Mouse (Mus musculus): ENCODE results near the gene Diaph2. TPM values are rescaled to one million over a fixed set of nuclear protein-coding genes. Genes with fewer than 3 reads are reported as not detected.

The Diaph2 gene
- polyA plus RNA-seq, 1 experiment = 13.2 TPM

DNA sequence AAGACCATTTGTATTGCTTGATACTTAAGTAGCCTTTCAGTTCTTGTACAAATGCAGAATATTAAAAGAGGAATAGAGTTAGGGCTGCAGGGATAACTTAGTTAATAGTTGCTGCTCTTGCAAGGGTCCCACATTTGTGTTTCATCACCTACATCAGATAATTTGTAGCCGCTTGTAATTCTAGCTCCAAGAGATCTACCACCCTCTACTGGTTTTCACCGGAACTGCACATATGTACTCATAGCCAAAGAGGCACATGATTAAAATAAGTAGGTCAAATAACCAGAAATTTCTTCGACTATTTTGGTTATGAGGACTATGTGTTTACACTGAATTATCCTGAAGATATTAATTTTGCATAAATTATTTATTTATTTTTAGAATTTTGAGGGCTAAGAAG is 134.9 kb downstream of the Diaph2 start:
- H3K4me1 ChIP-seq (ENCODE audit: control insufficient read depth, insufficient read depth, low read length) = no peaks in the 10 kb centered on the region
- H3K4me3 ChIP-seq (replicated peaks; ENCODE audit: control insufficient read depth, low read depth, low read length) = no peak overlapping the region
- TF ChIP-seq CTCF (IDR thresholded peaks at IDR 0.05; ENCODE audit: control insufficient read depth, insufficient read depth, low read length) = no peak
- no peak for TF ChIP-seq POLR2A (IDR thresholded peaks at IDR 0.05; ENCODE audit: borderline replicate concordance, control insufficient read depth, low read depth, low read length)
- WGBS = 22% methylated on average over 3 of the region's 3 CpGs
- H3K27ac ChIP-seq (ENCODE audit: control insufficient read depth, insufficient read depth, low read depth, low read length, poor library complexity) = no peak overlapping the region

DNA sequence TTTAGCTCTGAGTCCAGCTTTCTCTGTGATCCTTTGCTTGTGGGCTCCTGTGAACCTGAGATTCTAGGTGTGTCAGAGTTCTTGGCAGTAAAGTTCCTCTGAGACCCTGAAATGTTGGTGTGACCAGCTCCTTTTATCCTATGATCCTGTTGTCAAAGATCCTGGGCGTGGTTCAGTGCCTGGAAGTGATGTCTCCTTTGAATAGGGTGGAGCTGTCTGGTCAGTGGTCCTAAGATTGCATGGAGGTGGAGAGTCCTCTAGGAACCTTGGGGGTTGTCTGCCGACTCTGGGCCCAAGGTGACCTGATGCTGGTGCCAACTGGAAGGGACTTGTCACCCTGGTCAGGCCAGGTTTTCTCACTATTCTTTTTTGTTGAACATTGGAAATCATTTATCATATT is 176.3 kb downstream of the Diaph2 start:
- TF ChIP-seq POLR2A (IDR thresholded peaks at IDR 0.05; ENCODE audit: borderline replicate concordance, control insufficient read depth, low read depth, low read length) (no peak), CTCF (IDR thresholded peaks at IDR 0.05; ENCODE audit: control insufficient read depth, insufficient read depth, low read length) (no peak)
- Histone ChIP-seq H3K27ac (ENCODE audit: control insufficient read depth, insufficient read depth, low read depth, low read length, poor library complexity) (no peak overlapping the region), H3K4me1 (ENCODE audit: control insufficient read depth, insufficient read depth, low read length) (no peaks in the 10 kb centered on the region), H3K4me3 (replicated peaks; ENCODE audit: control insufficient read depth, low read depth, low read length) (no peak overlapping the region)
- 83% methylated on average over 2 of the region's 2 CpGs for WGBS

DNA sequence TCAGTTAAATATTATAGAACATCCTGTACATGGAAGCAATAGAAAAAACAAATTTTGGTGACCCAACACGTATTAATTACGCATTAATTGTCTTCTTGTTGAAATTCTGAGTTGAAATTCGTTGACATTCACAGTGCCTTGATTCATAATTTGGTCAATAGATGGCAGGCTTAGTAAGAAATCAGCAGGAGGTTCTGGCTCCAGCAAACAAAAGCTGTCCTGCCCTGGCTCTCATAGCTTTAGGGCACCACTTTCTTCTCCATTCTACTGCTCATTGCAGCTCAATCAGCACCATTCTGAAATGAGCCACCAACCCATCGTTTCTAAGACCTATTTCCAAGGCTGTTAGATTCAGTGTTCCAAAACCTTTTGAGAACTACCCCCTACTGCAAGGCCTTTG is 225.3 kb downstream of the Diaph2 start:
- no peak for TF ChIP-seq POLR2A (IDR thresholded peaks at IDR 0.05; ENCODE audit: borderline replicate concordance, control insufficient read depth, low read depth, low read length)
- TF ChIP-seq CTCF (IDR thresholded peaks at IDR 0.05; ENCODE audit: control insufficient read depth, insufficient read depth, low read length) = no peak
- 73% methylated on average over 4 of the region's 4 CpGs for WGBS
- Histone ChIP-seq H3K27ac (ENCODE audit: control insufficient read depth, insufficient read depth, low read depth, low read length, poor library complexity) (no peak overlapping the region), H3K4me3 (replicated peaks; ENCODE audit: control insufficient read depth, low read depth, low read length) (no peak overlapping the region), H3K4me1 (ENCODE audit: control insufficient read depth, insufficient read depth, low read length) (no peaks in the 10 kb centered on the region)

GRCm38 (mm10) chrX:130008210-130008609 is 258.7 kb downstream of the Diaph2 start:
- H3K27ac ChIP-seq (ENCODE audit: control insufficient read depth, insufficient read depth, low read depth, low read length, poor library complexity) = no peak overlapping the region
- TF ChIP-seq CTCF (IDR thresholded peaks at IDR 0.05; ENCODE audit: control insufficient read depth, insufficient read depth, low read length) (no peak), POLR2A (IDR thresholded peaks at IDR 0.05; ENCODE audit: borderline replicate concordance, control insufficient read depth, low read depth, low read length) (no peak)
- H3K4me1 ChIP-seq (ENCODE audit: control insufficient read depth, insufficient read depth, low read length) = no peaks in the 10 kb centered on the region
- no peak overlapping the region for H3K4me3 ChIP-seq (replicated peaks; ENCODE audit: control insufficient read depth, low read depth, low read length)

- WGBS = 73% methylated on average over 1 of the region's 1 CpGs
- H3K4me3 ChIP-seq (replicated peaks; ENCODE audit: control insufficient read depth, low read depth, low read length) = no peak overlapping the region
- no peaks in the 10 kb centered on the region for H3K4me1 ChIP-seq (ENCODE audit: control insufficient read depth, insufficient read depth, low read length)
- H3K27ac ChIP-seq (ENCODE audit: control insufficient read depth, insufficient read depth, low read depth, low read length, poor library complexity) = no peak overlapping the region
- TF ChIP-seq CTCF (IDR thresholded peaks at IDR 0.05; ENCODE audit: control insufficient read depth, insufficient read depth, low read length) (no peak), POLR2A (IDR thresholded peaks at IDR 0.05; ENCODE audit: borderline replicate concordance, control insufficient read depth, low read depth, low read length) (no peak)
Measured at GRCm38 (mm10) chrX:130019735-130020134, 270.2 kb downstream of the Diaph2 start.

- no peak for TF ChIP-seq CTCF (IDR thresholded peaks at IDR 0.05; ENCODE audit: control insufficient read depth, insufficient read depth, low read length)
- Histone ChIP-seq H3K4me3 (replicated peaks; ENCODE audit: control insufficient read depth, low read depth, low read length) (no peak overlapping the region), H3K4me1 (ENCODE audit: control insufficient read depth, insufficient read depth, low read length) (no peaks in the 10 kb centered on the region), H3K27ac (ENCODE audit: control insufficient read depth, insufficient read depth, low read depth, low read length, poor library complexity) (no peak overlapping the region)
- WGBS = 85% methylated on average over 1 of the region's 1 CpGs
Measured at GRCm38 (mm10) chrX:130044525-130044924, 295.0 kb downstream of the Diaph2 start.

DNA sequence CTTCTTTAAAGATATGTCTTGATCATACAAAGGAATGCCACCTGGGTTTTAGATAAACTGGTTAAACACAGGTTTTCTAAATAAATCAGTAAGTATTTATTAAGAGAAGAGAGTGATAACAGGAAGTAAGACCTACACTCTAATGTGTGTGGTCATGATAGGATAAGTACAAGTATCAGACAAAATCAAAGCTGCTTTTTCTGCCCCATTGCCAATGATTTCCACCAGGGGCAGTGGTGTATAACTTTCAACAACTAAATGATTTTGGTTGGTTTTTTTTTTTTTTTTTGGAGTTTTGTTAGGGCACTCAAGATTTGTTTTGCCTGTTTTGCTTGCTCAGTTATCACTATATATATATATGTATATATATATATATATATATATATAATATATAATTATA is 399.7 kb downstream of the Diaph2 start:
- Histone ChIP-seq H3K4me1 (ENCODE audit: control insufficient read depth, insufficient read depth, low read length) (no peaks in the 10 kb centered on the region), H3K27ac (ENCODE audit: control insufficient read depth, insufficient read depth, low read depth, low read length, poor library complexity) (no peak overlapping the region), H3K4me3 (replicated peaks; ENCODE audit: control insufficient read depth, low read depth, low read length) (no peak overlapping the region)
- no peak for TF ChIP-seq POLR2A (IDR thresholded peaks at IDR 0.05; ENCODE audit: borderline replicate concordance, control insufficient read depth, low read depth, low read length)
- no peak for TF ChIP-seq CTCF (IDR thresholded peaks at IDR 0.05; ENCODE audit: control insufficient read depth, insufficient read depth, low read length)

DNA sequence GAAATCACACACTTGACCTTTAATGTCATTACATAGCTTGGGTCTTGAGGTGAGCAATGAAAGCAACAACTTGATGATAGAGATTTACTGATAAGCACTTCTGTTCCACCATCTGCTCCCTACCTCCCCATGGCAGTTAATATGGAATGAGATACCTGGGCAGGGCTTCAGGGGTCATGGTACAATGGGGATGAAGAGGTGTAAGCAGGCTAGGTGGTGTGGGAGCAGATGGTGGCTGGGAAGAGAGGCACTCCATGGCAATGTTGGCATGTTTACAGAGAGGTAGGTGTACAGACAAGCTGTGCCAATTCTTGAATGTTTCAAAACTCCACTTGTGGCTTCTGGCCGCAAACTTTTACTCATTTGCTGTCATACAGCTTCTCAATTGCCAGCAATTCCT is 402.6 kb downstream of the Diaph2 start:
- no peaks in the 10 kb centered on the region for H3K4me1 ChIP-seq (ENCODE audit: control insufficient read depth, insufficient read depth, low read length)
- H3K27ac ChIP-seq (ENCODE audit: control insufficient read depth, insufficient read depth, low read depth, low read length, poor library complexity) = no peak overlapping the region
- H3K4me3 ChIP-seq (replicated peaks; ENCODE audit: control insufficient read depth, low read depth, low read length) = no peak overlapping the region
- WGBS = 82% methylated on average over 1 of the region's 1 CpGs
- no peak for TF ChIP-seq POLR2A (IDR thresholded peaks at IDR 0.05; ENCODE audit: borderline replicate concordance, control insufficient read depth, low read depth, low read length)

GRCm38 (mm10) chrX:130173126-130173525 is 423.6 kb downstream of the Diaph2 start:
- Histone ChIP-seq H3K4me1 (ENCODE audit: control insufficient read depth, insufficient read depth, low read length) (no peaks in the 10 kb centered on the region), H3K27ac (ENCODE audit: control insufficient read depth, insufficient read depth, low read depth, low read length, poor library complexity) (no peak overlapping the region), H3K4me3 (replicated peaks; ENCODE audit: control insufficient read depth, low read depth, low read length) (no peak overlapping the region)
- no peak for TF ChIP-seq CTCF (IDR thresholded peaks at IDR 0.05; ENCODE audit: control insufficient read depth, insufficient read depth, low read length)
- TF ChIP-seq POLR2A (IDR thresholded peaks at IDR 0.05; ENCODE audit: borderline replicate concordance, control insufficient read depth, low read depth, low read length) = no peak
- 81% methylated on average over 2 of the region's 2 CpGs for WGBS

Measured in bone marrow, adult 2 months (tissue).